Mouse (Mus musculus): ENCODE results near the gene Ache.
A peak's percentile ranks its signal among the peaks of the same experiment; 100 is the strongest.

DNA sequence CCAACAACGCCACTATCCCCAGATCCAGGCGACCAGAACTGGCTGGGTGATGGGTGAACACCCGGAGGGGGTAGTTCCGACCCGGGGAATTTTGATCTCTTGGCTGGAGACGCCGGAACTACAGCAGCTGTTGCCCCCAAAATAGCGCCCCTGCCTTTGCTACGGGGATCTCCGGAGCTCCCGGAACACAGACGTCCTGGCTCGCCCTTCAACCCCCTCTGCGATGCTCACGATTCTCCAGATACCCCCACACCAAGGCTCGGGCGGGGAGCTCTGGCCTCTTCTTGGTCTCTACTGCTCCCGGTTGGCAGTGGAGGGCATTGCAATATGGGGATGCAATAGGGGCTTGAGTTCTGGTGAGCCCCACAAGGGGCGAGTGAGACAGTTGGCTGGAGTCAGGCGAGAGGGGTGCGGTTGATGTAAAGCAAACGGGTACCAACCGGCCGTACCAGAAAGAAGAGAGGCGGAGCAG is 1.7 kb downstream of the Ache start:
- TF ChIP-seq MYOD1 (IDR thresholded peaks at IDR 0.05; ENCODE audit: control insufficient read depth in 1 of 3, insufficient read length in 2 of 3, low read depth in 2 of 3) (peak; percentile 10 to 79 (median 36)), POLR2A (IDR thresholded peaks at IDR 0.05; ENCODE audit: insufficient read length, low read depth) (no peak), E2F4 (IDR thresholded peaks at IDR 0.05; ENCODE audit: insufficient read depth) (no peak), CEBPB (IDR thresholded peaks at IDR 0.05; ENCODE audit: insufficient read depth, poor library complexity, severe bottlenecking) (no peak), TCF12 (IDR thresholded peaks at IDR 0.05; ENCODE audit: insufficient read depth, poor library complexity, severe bottlenecking) (no peak), USF1 (IDR thresholded peaks at IDR 0.05; ENCODE audit: low read depth) (no peak), TCF3 (IDR thresholded peaks at IDR 0.05; ENCODE audit: insufficient read length, low read depth) (no peak), POLR2AphosphoS2 (IDR thresholded peaks at IDR 0.05; ENCODE audit: insufficient read length, low read depth) (no peak), REST (IDR thresholded peaks at IDR 0.05; ENCODE audit: insufficient read depth, insufficient read length) (no peak), MAX (IDR thresholded peaks at IDR 0.05; ENCODE audit: low read depth) (no peak), MYOG (IDR thresholded peaks at IDR 0.05; ENCODE audit: control insufficient read depth in 1 of 3, insufficient read depth in 1 of 3, insufficient read length in 2 of 3, low read depth in 2 of 3) (peak in 2 of 3 experiments; percentile 56 to 86)

All from myocyte (in vitro differentiated cells).